Mouse (Mus musculus): ENCODE measurements around the gene Rpl28. TPM values are rescaled to one million over a fixed set of nuclear protein-coding genes. Genes with fewer than 3 reads are reported as not detected.

The Rpl28 gene
- polyA plus RNA-seq, 1 experiment from 2014 or later: 238 TPM

DNA sequence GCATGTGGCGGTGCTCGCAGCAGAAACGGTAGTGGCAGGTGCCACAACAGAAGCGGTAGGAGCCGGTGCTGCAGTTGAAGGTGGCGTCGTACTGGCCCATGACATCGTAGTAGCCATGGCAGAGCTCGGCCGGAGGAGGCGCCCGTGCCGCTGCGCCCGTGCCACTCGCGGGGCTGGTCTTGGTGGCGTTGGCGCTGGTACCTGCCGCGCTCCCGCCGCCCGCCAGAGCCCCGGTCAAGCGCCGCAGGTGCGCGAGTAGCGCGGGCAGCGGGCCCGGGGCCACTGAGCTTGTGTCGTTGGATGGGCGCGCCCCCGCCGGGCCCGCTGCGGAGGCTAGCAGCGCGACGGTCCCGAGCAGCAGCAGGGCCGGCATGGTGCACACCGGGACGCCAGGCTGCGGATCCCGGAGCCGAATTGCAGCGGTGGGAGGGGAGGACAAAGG is 43.7 kb downstream of the Rpl28 start:
- Histone ChIP-seq H3K27ac (ENCODE audit: low read depth, low read length) (no peak overlapping the region), H3K4me1 (replicated peaks; ENCODE audit: control insufficient read depth, insufficient read depth, low read length) (0 out of 2 replicates have a peak, but pooled peaks cover 6% of the 10 kb centered on the region), H3K27me3 (replicated peaks; ENCODE audit: control insufficient read depth, insufficient read depth, low read length) (peaks cover 63% of the 10 kb centered on the region), H3K4me2 (peak overlapping the region; percentile 58), H3K36me3 (ENCODE audit: control insufficient read depth, insufficient read depth, low read length) (no peaks in the 10 kb centered on the region), H3K9ac (ENCODE audit: low read depth, low read length) (no peak overlapping the region), H3K9me3 (ENCODE audit: control insufficient read depth, low read length) (no peaks in the 10 kb centered on the region), H3K4me3 (ENCODE audit: low read depth, low read length) (peak overlapping the region; percentile 41)
- DNase-seq (ENCODE audit: low spot score) (no peak), ATAC-seq (replicated peaks; ENCODE audit: low FRiP score) (peak; percentile 39; the same call in 1 of the 2 replicates)
- WGBS: under 1% methylated on average over 50 of the region's 51 CpGs

DNA sequence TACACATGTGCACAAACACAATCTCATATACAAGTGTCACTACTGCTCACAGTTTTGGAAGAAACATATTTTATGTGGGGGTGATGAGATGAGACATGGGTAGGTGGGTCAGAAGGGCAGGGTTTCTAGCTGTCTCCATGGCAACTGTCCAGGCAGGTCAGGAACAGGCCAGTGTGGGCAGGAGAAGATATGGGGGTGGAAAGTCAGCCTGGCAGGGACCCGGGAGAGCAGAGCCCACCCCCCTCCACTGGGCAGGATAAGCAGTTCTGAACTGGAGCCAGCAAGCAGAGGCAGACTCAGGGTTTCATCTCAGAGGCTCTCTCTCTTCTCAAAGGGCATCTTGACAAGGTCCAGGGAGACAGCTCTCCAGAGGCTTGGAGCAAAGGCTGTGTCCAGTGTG is 45.0 kb downstream of the Rpl28 start:
- Histone ChIP-seq H3K27ac (ENCODE audit: low read depth, low read length) (no peak overlapping the region), H3K4me1 (replicated peaks; ENCODE audit: control insufficient read depth, insufficient read depth, low read length) (peaks cover 6% of the 10 kb centered on the region; the same call in 1 of the 2 replicates), H3K4me2 (no peak overlapping the region), H3K4me3 (ENCODE audit: low read depth, low read length) (no peak overlapping the region), H3K9ac (ENCODE audit: low read depth, low read length) (no peak overlapping the region), H3K27me3 (replicated peaks; ENCODE audit: control insufficient read depth, insufficient read depth, low read length) (peaks cover 68% of the 10 kb centered on the region), H3K9me3 (ENCODE audit: control insufficient read depth, low read length) (no peaks in the 10 kb centered on the region), H3K36me3 (ENCODE audit: control insufficient read depth, insufficient read depth, low read length) (no peaks in the 10 kb centered on the region)
- WGBS: 21% methylated on average over 1 of the region's 1 CpGs
- DNase-seq (ENCODE audit: low spot score) (no peak), ATAC-seq (replicated peaks; ENCODE audit: low FRiP score) (no peak)

DNA sequence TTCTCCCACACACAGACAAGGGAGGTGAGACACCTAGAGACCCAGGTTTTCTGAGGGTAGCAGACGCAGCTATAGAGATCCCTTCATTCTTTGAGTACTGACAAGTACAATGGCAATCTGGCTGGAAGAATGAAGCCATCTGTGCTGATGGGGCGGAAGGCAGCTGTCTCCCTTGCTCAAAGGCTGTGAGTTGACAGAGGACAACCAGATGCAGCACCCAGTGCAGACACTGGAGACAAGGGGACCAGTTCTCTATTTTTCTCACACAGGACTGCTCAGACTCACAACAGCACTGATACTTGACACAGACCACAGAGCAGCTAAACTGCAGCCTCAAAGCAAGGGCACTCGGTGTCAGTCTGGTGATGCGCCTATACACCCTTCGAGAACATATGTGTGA is 49.4 kb downstream of the Rpl28 start:
- ATAC-seq (replicated peaks; ENCODE audit: low FRiP score) (no peak), DNase-seq (ENCODE audit: low spot score) (no peak)
- 52% methylated on average over 5 of the region's 5 CpGs for WGBS
- Histone ChIP-seq H3K27me3 (replicated peaks; ENCODE audit: control insufficient read depth, insufficient read depth, low read length) (peaks cover 73% of the 10 kb centered on the region), H3K4me1 (replicated peaks; ENCODE audit: control insufficient read depth, insufficient read depth, low read length) (peaks cover 4% of the 10 kb centered on the region; the same call in 1 of the 2 replicates), H3K36me3 (ENCODE audit: control insufficient read depth, insufficient read depth, low read length) (no peaks in the 10 kb centered on the region), H3K4me3 (ENCODE audit: low read depth, low read length) (no peak overlapping the region), H3K9ac (ENCODE audit: low read depth, low read length) (no peak overlapping the region), H3K27ac (ENCODE audit: low read depth, low read length) (no peak overlapping the region), H3K9me3 (ENCODE audit: control insufficient read depth, low read length) (no peaks in the 10 kb centered on the region), H3K4me2 (no peak overlapping the region)

DNA sequence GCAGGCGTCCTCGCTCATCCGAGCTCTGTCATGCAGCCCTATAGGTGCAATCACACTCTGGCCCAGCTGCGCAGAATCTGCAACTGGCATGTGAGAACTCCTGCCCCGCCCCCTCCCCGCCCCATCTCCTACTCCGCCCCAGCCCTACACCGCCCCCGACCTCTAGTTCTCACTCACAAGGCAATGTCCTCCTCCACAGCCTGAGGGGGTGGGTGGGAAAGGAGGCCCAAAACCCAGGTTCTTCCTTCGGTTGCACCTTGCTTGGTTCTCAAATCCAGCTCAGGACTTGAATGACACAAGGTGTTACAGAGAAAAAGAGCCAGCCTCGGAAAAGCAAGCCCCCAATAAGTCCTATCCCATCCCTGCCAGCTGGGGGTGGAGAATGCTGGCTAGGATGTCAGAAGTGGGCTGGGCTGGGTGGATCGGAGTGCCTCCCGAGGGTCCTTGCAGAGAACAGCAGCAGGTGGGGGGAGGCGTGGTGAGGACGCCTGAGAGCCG is 50.0 kb downstream of the Rpl28 start:
- ATAC-seq (replicated peaks; ENCODE audit: low FRiP score) (peak; percentile 70; the same call in 1 of the 2 replicates), DNase-seq (ENCODE audit: low spot score) (peak; percentile 39)
- peak overlapping the region; percentile 31 for H3K4me2 ChIP-seq
- H3K27ac ChIP-seq (ENCODE audit: low read depth, low read length): no peak overlapping the region
- H3K27me3 ChIP-seq (replicated peaks; ENCODE audit: control insufficient read depth, insufficient read depth, low read length): peaks cover 67% of the 10 kb centered on the region
- peaks cover 4% of the 10 kb centered on the region; the same call in 1 of the 2 replicates for H3K4me1 ChIP-seq (replicated peaks; ENCODE audit: control insufficient read depth, insufficient read depth, low read length)
- H3K9ac ChIP-seq (ENCODE audit: low read depth, low read length): no peak overlapping the region
- peak overlapping the region; percentile 17; the same call in 1 of the 2 replicates for H3K4me3 ChIP-seq (ENCODE audit: low read depth, low read length)
- no peaks in the 10 kb centered on the region for H3K9me3 ChIP-seq (ENCODE audit: control insufficient read depth, low read length)
- WGBS: 2% methylated on average over 16 of the region's 16 CpGs
- H3K36me3 ChIP-seq (ENCODE audit: control insufficient read depth, insufficient read depth, low read length): no peaks in the 10 kb centered on the region

DNA sequence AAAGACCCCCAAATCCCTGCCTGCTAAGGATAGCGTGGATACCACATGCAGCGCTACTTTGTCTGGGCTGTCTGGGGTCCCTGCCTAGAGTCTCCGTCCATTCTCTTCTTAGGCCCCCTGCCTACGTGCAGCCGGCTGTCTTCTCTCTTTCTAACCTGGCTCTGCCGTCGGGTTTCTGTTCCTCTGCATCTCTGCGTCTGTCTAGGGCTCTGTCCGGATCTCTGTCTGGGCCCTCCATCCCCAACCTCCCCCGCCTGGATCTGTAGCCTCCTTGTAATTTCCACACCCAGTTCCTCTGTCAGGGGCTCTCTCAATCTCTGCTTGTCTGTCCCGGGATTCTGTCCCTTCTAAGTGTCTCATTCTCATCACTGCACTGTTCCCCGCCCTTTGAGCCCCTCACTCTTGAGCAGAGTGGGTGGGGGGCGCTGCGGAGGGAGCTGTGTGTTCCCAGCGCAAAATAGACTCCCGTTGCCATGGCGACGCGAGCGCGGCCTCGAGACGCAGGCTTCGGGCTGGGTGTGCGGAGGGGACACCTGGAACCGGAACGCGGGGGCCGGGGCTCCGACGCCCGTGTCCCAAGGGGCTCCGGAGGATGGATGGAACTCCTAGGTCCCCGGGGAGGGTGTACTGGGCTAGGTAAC is 51.0 kb downstream of the Rpl28 start:
- Histone ChIP-seq H3K4me1 (replicated peaks; ENCODE audit: control insufficient read depth, insufficient read depth, low read length) (peaks cover 4% of the 10 kb centered on the region; the same call in 1 of the 2 replicates), H3K36me3 (ENCODE audit: control insufficient read depth, insufficient read depth, low read length) (no peaks in the 10 kb centered on the region), H3K4me3 (ENCODE audit: low read depth, low read length) (peak overlapping the region; percentile 39), H3K9ac (ENCODE audit: low read depth, low read length) (no peak overlapping the region), H3K9me3 (ENCODE audit: control insufficient read depth, low read length) (no peaks in the 10 kb centered on the region), H3K27me3 (replicated peaks; ENCODE audit: control insufficient read depth, insufficient read depth, low read length) (peaks cover 59% of the 10 kb centered on the region), H3K4me2 (peak overlapping the region; percentile 64), H3K27ac (ENCODE audit: low read depth, low read length) (no peak overlapping the region)
- ATAC-seq (replicated peaks; ENCODE audit: low FRiP score) (no peak), DNase-seq (ENCODE audit: low spot score) (no peak)
- 4% methylated on average over 34 of the region's 34 CpGs for WGBS

DNA sequence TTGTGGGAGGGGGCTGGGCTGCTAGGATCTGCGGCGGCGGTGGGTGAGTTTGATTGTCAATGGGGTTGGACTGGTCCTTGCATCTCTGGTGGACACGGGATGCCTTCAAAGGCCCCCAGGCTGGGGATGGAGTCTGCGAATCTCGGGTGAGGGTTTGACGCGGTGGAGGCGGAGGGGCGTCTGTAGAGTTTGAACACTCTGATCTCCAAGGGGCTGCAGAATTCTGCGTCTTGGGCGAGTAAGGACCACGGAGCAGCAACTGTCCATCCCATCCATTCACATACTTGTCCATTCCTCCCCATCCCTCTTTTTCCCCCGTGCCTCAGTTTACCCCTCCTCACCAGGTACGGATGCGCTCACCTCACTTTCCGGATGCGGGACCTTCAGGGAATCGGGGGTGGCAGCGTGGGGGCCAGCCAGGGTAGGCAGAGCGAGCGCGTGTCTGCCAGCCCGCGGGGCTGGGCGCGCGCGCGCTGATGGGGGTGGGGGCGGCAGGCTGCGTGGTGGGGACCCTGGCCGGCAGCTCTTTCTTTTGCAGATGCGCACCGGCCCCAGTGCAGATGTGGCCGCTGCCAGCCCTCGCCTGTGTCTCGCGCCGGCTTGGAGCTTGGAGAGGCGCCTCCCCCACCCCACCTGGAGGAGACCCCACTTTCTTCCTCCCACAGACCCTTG is 51.7 kb downstream of the Rpl28 start, which contains the start of gene Shisa7:
TSS of gene Shisa7 (minus strand) at position 452 of the 672 bp plus-strand sequence.
- H3K9me3 ChIP-seq (ENCODE audit: control insufficient read depth, low read length): no peaks in the 10 kb centered on the region
- peaks cover 4% of the 10 kb centered on the region; the same call in 1 of the 2 replicates for H3K4me1 ChIP-seq (replicated peaks; ENCODE audit: control insufficient read depth, insufficient read depth, low read length)
- peak within 1 kb of the TSS; percentile 64 for H3K4me2 ChIP-seq
- WGBS: 4% methylated on average over 35 of the region's 41 CpGs
- no peak within 1 kb of the TSS for H3K27ac ChIP-seq (ENCODE audit: low read depth, low read length)
- no peaks in the 10 kb centered on the region for H3K36me3 ChIP-seq (ENCODE audit: control insufficient read depth, insufficient read depth, low read length)
- H3K9ac ChIP-seq (ENCODE audit: low read depth, low read length): no peak within 1 kb of the TSS
- no peak for DNase-seq (ENCODE audit: low spot score)
- H3K27me3 ChIP-seq (replicated peaks; ENCODE audit: control insufficient read depth, insufficient read depth, low read length): peaks cover 56% of the 10 kb centered on the region
- peak within 1 kb of the TSS; percentile 39 for H3K4me3 ChIP-seq (ENCODE audit: low read depth, low read length)
- ATAC-seq (replicated peaks; ENCODE audit: low FRiP score): 0 out of 2 replicates have a peak, but pooled peaks have one; percentile 22

Other genes starting within 250 kb of the Rpl28 start
- gene Syt5, start 245.3 kb upstream of the Rpl28 start, polyA plus RNA-seq (2014; fragmentation: Nextera tagmentation; extraction: Ambion mirVana): 0.73 and 1.2 TPM in 2 replicates
- gene Ptprh, start 188.8 kb upstream of the Rpl28 start, polyA plus RNA-seq (2014; fragmentation: Nextera tagmentation; extraction: Ambion mirVana): not detected in 2 replicates
- 12.9 and 18.0 TPM in 2 replicates for gene Tmem86b, start 161.5 kb upstream of the Rpl28 start, polyA plus RNA-seq (2014; fragmentation: Nextera tagmentation; extraction: Ambion mirVana)
- 5.6 and 6.6 TPM in 2 replicates for gene Ppp6r1, start 133.9 kb upstream of the Rpl28 start, polyA plus RNA-seq (2014; fragmentation: Nextera tagmentation; extraction: Ambion mirVana)
- 132 and 137 TPM in 2 replicates for gene Hspbp1, start 107.8 kb upstream of the Rpl28 start, polyA plus RNA-seq (2014; fragmentation: Nextera tagmentation; extraction: Ambion mirVana)
- gene Brsk1, start 102.3 kb upstream of the Rpl28 start, polyA plus RNA-seq (2014; fragmentation: Nextera tagmentation; extraction: Ambion mirVana): 0.66 and 1.0 TPM in 2 replicates
- 0.16 TPM in 1 of 2 replicates, not detected in the other for gene Tmem150b, start 67.6 kb upstream of the Rpl28 start, polyA plus RNA-seq (2014; fragmentation: Nextera tagmentation; extraction: Ambion mirVana)
- gene Kmt5c, start 52.8 kb upstream of the Rpl28 start, polyA plus RNA-seq (2014; fragmentation: Nextera tagmentation; extraction: Ambion mirVana): 88.8 and 97.1 TPM in 2 replicates
- gene Cox6b2, start 39.8 kb upstream of the Rpl28 start, polyA plus RNA-seq (2014; fragmentation: Nextera tagmentation; extraction: Ambion mirVana): 111 and 116 TPM in 2 replicates
- gene Fam71e2, start 21.6 kb upstream of the Rpl28 start, polyA plus RNA-seq (2014; fragmentation: Nextera tagmentation; extraction: Ambion mirVana): not detected in 2 replicates
- gene Il11, start 10.0 kb upstream of the Rpl28 start, polyA plus RNA-seq (2014; fragmentation: Nextera tagmentation; extraction: Ambion mirVana): 0.12 TPM in 1 of 2 replicates, not detected in the other
- gene Tmem190, start 9.9 kb upstream of the Rpl28 start, polyA plus RNA-seq (2014; fragmentation: Nextera tagmentation; extraction: Ambion mirVana): 0.86 TPM in 1 of 2 replicates, not detected in the other
- gene Tmem238, start 3.2 kb upstream of the Rpl28 start, polyA plus RNA-seq (2014; fragmentation: Nextera tagmentation; extraction: Ambion mirVana): 12.2 and 12.4 TPM in 2 replicates
- 367 and 402 TPM in 2 replicates for gene Ube2s, start 19.7 kb downstream of the Rpl28 start, polyA plus RNA-seq (2014; fragmentation: Nextera tagmentation; extraction: Ambion mirVana)
- 0.03 and 0.11 TPM in 2 replicates for gene Shisa7, start 51.8 kb downstream of the Rpl28 start, polyA plus RNA-seq (2014; fragmentation: Nextera tagmentation; extraction: Ambion mirVana)
- 5.2 and 5.3 TPM in 2 replicates for gene Isoc2b, start 77.4 kb downstream of the Rpl28 start, polyA plus RNA-seq (2014; fragmentation: Nextera tagmentation; extraction: Ambion mirVana)
- 1.3 and 1.4 TPM in 2 replicates for gene Isoc2a, start 84.3 kb downstream of the Rpl28 start, polyA plus RNA-seq (2014; fragmentation: Nextera tagmentation; extraction: Ambion mirVana)
- 0.22 TPM in 1 of 2 replicates, not detected in the other for gene Gm36210, start 113.6 kb downstream of the Rpl28 start, polyA plus RNA-seq (2014; fragmentation: Nextera tagmentation; extraction: Ambion mirVana)
- gene Zfp628, start 122.3 kb downstream of the Rpl28 start, polyA plus RNA-seq (2014; fragmentation: Nextera tagmentation; extraction: Ambion mirVana): 3.3 and 3.5 TPM in 2 replicates
- gene Nat14, start 129.2 kb downstream of the Rpl28 start, polyA plus RNA-seq (2014; fragmentation: Nextera tagmentation; extraction: Ambion mirVana): 1.4 and 1.5 TPM in 2 replicates
- 0.70 and 0.82 TPM in 2 replicates for gene Ssc5d, start 132.9 kb downstream of the Rpl28 start, polyA plus RNA-seq (2014; fragmentation: Nextera tagmentation; extraction: Ambion mirVana)
- 0.22 TPM in 1 of 2 replicates, not detected in the other for gene Sbk2, start 171.5 kb downstream of the Rpl28 start, polyA plus RNA-seq (2014; fragmentation: Nextera tagmentation; extraction: Ambion mirVana)
- gene Sbk3, start 178.3 kb downstream of the Rpl28 start, polyA plus RNA-seq (2014; fragmentation: Nextera tagmentation; extraction: Ambion mirVana): not detected in 2 replicates
- gene Zfp579, start 203.3 kb downstream of the Rpl28 start, polyA plus RNA-seq (2014; fragmentation: Nextera tagmentation; extraction: Ambion mirVana): 13.7 and 16.8 TPM in 2 replicates
- 13.9 and 14.0 TPM in 2 replicates for gene Zfp524, start 221.5 kb downstream of the Rpl28 start, polyA plus RNA-seq (2014; fragmentation: Nextera tagmentation; extraction: Ambion mirVana)
- gene Fiz1, start 221.8 kb downstream of the Rpl28 start, polyA plus RNA-seq (2014; fragmentation: Nextera tagmentation; extraction: Ambion mirVana): 37.1 and 40.8 TPM in 2 replicates
- gene Gm44973, start 222.6 kb downstream of the Rpl28 start, polyA plus RNA-seq (2014; fragmentation: Nextera tagmentation; extraction: Ambion mirVana): 1.8 and 3.3 TPM in 2 replicates
- 3.5 and 4.5 TPM in 2 replicates for gene Zfp865, start 227.5 kb downstream of the Rpl28 start, polyA plus RNA-seq (2014; fragmentation: Nextera tagmentation; extraction: Ambion mirVana)
- 4.1 and 5.2 TPM in 2 replicates for gene Ccdc106, start 227.7 kb downstream of the Rpl28 start, polyA plus RNA-seq (2014; fragmentation: Nextera tagmentation; extraction: Ambion mirVana)
- gene 4632433K11Rik, start 241.2 kb downstream of the Rpl28 start, polyA plus RNA-seq (2014; fragmentation: Nextera tagmentation; extraction: Ambion mirVana): 0.22 TPM in 1 of 2 replicates, not detected in the other
- gene Zfp784, start 245.6 kb downstream of the Rpl28 start, polyA plus RNA-seq (2014; fragmentation: Nextera tagmentation; extraction: Ambion mirVana): 2.4 and 2.6 TPM in 2 replicates

Measured in liver, embryonic 11.5 days (tissue).